Mouse (Mus musculus) retina, postnatal 7 days (tissue): ENCODE results near the gene Ccdc152.

ENCODE experiments used
- DNase-seq: peaks from one replicate; pipeline ENCODE4 v3.0.0-alpha.2; 2012; ENCODE audit warnings: low read depth, low spot score

The Ccdc152 gene

DNA sequence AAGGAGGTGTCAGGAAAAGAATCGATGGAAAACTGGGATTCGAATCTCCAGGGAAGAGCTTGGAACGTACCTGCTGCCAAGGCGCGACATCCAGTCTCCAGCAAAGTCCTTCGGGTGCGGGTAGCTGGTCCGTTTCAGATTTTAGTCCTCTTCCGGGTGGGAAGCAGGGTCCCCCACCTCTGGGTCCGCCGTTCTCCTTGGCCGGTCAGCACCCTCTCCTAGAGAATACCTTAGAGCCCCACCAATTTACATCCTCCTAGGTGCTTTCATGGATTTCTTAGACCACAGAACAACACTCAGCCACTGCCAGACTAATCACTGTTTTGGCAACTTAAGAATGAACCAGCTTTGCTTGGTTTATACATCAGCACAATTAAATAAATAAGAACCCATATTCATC lies at the start of gene Ccdc152:
Ccdc152 (minus strand) TSS at position 101 of the 400 bp plus-strand sequence.
- no peak for DNase-seq

DNA sequence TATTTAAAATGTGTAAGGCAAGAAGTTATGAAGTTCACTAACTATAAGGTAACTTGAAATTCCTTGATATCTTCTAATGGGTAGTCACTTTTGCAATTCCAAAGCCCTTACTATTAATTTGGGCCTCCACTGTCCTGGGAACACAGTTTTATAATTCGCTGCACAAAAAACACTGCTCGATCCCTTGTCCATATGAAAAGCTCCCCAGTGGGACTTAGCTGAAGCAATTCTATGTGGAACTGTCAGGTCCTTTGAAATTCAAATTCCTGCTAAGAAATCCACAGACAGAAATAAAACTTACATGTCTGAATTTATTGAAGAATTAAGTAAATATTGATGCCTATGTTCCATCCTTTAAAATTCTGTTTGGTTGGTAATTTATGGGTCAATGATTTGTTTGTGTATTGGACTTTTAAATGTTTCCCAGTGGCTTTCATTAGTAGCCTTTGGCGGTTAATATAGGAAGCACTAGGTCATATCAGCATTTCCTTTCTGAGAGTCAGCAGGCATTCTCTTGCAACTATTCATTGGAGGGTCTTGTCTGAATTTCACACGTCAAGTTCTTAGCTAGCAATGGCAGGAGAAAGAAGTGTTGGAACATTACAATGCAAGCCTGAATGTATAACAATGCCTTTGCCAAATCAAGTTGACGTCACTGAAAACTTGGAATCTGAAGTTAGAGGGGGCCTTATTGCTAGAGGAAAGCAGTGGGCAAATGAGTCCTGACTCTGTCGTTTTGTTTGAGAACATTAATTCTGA lies 46.2 kb upstream of the Ccdc152 start:
- no peak for DNase-seq

DNA sequence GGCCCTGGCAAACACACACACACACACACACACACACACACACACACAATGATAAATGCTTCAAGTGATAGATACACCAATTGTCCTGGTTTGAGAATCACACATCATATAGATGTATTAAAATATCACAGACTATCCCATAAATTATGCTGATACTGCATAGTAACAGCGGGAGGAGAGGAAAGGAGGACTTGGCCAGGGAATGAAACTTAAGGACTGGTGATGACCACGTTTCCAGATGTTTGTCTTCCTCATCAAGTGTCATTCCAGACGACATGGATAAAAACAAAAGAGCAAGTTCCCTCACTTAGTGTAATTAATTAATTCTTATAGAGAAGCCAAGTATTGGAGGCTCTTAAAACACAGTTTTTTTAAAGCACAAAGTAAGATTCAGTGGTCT lies 43.4 kb upstream of the Ccdc152 start:
- no peak for DNase-seq

DNA sequence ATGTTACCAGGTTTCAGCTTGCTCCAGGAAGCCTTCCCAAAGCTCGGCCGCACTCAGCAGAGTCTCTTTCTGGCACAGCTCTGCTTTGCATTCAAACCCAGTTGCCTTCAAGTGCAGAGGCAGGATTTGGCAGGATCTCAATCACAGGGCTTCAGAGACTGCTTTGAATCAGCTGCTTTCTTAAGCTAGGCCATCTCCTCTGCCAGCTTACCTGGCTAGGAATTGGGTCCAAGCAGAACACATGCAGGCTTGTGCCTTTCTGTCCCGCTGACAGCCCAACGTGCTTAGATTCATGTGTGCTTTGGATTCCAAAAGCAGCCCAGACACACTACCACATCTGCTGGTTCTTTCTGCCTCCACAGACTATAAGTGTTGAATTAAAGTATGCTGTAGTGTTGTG lies 41.2 kb upstream of the Ccdc152 start:
- DNase-seq, result no peak

DNA sequence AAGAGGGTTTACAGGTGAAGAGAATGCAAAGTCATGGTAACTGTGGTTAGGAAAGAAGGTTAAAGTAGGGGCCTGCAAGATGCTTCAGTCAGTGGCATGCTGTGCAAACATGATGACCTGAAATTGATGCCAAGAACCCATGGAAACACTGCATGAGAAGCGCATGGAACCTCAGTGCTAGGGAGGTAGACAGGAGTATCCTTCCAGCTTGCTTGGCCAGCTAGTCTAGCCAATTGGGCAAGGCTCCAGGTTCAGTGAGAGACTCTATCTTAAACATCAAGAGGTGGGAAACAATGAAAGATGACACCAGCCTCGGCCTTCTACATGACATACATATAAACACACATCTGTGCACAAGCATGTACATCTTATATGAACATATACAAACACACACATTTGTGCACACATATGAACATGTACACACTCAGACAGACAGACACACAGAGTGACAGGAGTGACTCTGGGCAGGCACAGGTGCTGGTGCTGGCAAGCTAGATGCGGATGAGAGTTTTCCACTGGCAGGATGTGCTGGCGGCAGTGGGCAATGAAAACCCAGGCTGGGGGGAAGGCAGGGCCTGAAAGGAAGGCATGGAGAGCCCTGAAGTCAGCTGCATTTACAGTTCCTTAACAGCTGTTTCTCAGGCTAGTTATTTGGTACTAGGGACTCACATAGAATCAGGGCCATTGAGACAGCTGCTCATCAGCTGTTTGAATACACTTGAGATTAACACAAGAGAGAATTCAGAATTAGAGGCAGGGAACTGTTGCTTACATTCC lies 38.7 kb upstream of the Ccdc152 start:
- no peak for DNase-seq

DNA sequence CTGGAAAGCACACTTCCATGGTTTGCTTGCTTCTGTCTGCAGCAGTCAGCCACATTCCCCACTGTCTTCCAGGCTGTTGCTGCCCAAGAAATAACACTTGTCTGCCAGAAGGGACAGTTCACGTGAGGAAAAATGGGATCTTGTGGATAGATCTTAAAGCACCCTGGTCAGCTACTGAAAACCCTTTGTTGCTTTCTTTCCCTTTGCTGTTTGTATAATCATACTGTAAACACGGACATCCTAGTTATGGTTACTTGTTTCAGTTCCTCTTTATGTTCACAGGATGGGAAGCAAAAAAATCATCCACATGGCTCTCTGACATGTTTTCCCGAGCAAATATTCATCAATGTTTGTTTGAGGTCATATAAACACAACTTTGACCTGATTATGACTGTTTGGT lies 36.5 kb upstream of the Ccdc152 start:
- DNase-seq, result no peak

DNA sequence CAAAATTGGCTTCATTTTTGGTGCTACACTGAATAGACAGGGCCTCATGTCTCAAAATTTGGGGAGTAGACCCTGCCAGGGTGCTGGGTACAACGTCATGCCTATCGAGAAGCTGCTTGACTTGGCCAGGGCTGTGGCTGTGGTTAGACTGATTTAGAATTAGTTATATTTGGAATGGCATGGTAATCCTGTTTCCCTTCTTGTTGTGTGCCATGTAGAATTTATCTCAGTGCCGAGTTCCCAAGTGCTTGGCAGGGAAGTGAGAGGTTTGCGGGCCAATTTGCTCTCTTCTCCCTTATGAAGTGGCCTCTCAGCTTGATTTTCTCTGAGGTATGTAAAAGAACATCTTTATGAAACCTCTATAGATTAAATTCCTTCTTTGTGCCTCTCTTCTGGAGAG lies 29.2 kb upstream of the Ccdc152 start:
- DNase-seq, result no peak

DNA sequence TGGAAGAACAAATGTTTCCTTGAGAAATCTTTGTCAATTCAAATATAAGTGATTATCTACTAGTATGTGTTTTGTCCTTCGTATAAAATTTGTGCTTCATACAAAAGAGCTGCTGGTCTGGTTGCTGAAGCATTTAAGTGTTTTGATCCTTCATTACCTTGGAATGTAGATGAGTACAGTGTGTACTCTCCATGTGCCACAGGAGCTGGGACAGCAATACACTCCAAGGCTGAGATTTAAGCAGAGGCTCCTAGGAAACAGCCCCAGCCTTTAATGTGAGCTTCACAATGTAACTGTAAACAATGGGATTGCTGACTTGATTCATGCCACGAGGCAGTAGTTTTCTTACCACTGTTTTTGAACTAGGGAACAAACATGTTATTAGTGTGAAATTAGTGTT lies 28.5 kb upstream of the Ccdc152 start:
- no peak for DNase-seq

DNA sequence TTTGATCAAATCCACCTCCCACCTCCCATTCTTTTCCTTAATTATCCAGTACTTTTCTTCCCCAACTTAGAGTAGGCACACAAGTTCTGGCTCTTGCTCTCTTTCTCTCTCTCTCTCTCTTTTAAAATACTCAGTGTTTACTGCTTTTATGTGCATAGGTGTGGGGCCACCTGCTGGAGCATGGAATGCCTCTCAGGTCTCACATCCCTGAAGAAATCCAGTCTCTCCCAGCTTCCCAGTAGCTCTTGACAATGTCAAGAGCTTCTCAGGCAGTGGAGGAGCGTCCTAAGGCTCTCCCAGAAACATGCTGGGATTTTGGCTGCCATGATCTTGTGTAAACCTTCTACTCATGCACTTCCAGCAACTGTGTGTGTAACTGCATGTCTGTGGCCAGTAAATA lies 27.0 kb upstream of the Ccdc152 start:
- no peak for DNase-seq

DNA sequence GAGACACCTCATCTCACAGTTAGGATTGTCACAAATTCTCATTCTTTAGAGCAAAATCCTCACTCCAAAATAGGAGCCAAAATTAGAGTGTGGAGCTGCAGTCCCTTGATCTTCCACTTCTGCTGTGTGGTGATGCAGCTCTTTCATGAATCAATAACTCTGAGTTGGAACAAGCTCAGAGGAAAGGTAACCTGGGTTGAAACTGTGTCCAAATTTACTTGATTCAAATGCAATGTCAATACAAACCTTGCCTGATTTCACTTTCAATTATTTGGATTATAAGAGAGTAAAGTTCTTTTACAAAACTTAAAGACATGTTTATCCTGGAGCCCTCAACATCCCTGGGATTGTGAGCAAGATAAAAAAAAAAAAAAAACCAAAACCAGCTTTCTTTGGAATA lies 19.7 kb upstream of the Ccdc152 start:
- DNase-seq, result no peak

DNA sequence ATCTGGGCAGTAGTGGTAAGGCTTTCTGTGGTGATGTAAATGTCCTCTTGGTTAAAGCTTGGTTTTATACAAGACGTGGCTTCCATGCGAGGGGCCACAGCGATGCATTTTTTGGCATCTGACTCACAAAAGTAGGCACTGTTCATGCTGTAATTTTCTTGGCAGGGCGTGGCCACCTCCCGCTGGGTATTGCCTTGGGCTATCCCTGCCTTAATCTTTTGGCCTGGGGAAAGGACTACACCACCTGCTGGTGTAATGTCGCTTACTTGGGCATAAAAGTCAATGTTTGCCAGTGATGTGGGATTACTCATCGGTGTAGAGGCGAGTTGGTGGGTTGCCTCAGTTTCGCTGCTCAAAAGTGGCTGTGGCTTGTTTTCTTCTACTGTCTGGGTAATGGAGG lies 16.6 kb upstream of the Ccdc152 start:
- no peak for DNase-seq

DNA sequence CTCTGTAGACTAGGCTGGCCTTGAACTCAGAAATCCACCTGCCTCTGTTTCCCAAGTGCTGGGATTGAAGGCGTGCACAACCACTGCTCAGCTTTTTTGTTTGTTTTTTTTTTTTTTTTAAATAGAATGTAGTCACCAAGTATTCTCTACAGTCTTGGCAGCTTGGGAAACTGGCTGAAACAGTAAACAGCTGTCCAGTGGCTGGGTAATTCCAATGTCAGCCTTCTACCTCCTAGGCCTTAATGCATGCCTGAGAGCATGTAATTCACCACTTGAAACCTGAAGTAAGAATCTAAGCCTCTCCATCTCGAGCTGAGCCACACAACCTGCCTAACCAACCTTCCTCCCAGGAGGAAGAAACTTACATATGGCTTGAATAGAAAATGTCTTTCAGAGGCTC lies 13.3 kb upstream of the Ccdc152 start:
- no peak for DNase-seq

DNA sequence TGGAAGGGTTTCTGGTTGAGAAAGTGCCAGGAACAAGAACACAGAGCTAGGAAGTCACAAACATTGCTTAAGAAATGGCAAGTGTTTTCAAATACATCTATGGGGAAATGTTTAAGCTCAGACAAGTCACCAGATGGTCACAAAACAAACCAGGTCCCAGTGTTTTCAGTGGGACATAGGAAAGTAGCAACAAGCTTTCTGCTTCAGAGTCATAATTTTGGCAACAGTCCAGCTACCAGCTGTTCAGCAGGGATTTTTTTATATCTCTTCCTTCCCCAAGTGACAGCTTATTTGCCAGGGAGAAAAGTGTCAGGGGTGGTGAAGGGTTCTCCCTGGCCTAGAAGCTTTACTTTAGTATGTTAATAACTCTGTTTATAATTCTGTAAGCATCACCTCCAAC lies 9.6 kb upstream of the Ccdc152 start:
- no peak for DNase-seq

DNA sequence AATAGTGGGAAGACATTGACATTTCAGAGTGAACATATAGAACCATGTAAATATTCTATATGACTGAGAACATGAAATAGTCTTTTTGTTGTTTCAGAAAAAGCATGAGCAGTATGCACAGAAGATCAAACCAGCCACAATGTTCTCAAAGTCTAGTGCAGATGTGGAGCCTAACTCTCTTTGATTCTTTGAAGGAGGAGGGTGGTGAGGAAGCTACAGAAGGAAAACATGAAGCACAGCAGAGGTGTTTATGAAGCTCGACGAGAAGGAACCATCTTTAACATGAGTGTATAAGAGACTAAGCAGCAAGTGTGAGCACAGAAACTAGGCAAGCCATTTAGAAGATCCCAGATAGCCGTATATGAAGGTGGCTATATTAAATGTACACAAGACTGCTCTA lies 6.5 kb upstream of the Ccdc152 start:
- DNase-seq, result no peak

DNA sequence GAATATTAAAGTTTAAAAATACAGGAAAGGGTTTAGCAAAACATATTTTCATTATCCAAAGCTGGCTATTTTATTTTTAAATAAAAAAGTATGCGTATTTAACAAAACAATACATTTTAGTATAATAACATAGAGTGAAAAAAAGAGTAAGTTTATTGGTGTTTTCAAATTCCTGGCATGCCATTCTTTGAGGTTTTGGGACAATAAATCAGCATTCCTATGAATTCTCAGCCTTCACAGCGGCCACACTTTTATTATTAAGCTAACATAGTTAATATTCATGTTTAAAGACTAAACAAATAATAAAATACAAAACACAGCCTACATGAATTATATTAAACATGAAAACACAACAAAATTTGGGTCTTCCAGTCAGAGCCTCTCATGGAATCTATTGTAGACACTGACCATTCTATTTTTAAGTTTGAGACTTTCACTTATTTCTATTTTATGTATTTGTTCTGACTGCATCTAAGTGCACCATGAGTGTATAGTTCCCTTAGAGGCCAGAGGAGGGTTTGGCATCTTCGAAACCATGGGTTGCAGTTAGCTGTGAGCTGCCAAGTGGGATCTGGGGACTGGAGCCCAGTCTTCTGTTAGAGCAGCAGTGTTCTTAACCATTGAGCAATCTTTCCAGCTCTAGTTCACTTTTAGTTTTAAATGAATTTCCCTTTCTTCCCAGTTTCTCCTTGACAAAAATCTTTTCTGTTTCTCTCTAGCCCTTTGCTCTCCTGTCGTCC lies 2.8 kb downstream of the Ccdc152 start:
- no peak for DNase-seq

DNA sequence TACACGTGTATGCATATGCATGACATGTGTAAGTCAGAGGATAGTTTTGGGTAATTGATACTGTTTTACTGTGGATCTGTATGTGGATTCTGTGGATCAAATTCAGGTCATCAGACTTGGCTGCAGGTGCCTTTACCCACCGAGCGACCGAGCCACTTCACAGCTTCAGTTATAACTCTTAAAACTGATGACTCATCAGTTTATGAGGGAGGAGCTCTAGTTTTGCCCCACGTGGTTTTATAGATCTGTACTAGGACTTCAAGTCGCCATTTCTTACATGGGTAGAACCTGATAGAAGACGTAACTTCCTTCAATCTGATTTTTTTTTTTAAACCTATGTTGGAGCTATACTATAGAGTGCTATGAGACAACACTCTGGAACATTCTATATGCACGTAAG lies 5.7 kb downstream of the Ccdc152 start:
- no peak for DNase-seq

DNA sequence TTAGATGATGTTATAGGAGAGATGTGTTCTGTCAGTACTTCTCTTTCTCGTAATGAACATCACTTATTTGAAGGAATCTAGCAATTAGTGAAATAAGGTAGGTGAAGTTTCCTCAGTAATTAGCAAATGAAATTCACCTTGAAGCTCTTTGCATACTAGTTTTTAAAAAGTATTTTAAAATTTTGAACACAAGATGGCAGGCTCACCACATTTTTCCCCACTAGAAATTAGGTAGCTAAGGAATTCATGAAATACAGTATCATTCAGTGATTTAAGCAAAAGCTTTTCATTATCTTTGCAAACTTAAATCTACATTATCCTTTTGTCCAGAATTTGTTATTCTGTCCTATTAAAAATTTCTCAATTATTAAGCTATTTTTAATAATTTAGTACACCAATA lies 7.3 kb downstream of the Ccdc152 start:
- no peak for DNase-seq

DNA sequence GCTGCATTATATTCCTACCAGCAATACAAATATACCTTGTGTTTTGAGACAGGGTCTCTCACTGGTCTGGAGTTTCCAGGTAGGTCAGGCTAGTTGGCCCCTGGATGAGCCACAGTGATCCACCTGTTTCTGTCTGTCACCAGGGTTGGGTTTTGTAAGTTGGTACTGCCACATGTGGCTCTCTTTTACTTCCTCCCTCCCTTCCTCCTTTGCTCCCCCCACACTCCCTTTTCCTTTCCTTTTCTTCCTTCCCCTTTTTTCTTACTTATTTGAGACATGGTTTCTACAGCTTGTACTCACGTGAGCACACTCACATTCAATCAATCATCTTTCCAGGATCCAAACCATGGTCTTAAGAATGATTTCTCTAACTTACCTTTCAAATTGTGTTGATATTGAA lies 9.8 kb downstream of the Ccdc152 start:
- DNase-seq, result no peak

DNA sequence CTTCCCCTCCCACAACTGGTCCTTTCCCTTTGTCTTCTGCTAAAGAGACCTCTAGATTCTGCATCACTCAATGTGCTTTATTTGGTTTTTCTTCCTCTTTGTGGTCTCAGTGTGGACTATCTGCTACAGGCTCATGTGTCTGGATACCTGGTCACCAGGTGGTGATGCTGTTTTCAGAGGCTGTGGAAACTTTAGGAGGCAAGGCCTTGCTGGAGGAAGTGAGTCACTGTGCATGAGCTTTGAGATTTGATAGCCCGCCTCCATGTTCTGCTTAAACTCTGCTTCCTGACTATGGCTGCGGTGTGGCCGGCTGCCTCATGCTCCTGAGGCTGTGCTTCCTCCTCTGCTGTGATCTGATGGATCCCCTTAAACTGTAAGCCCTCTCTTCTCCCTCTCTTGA lies 12.9 kb downstream of the Ccdc152 start:
- no peak for DNase-seq

DNA sequence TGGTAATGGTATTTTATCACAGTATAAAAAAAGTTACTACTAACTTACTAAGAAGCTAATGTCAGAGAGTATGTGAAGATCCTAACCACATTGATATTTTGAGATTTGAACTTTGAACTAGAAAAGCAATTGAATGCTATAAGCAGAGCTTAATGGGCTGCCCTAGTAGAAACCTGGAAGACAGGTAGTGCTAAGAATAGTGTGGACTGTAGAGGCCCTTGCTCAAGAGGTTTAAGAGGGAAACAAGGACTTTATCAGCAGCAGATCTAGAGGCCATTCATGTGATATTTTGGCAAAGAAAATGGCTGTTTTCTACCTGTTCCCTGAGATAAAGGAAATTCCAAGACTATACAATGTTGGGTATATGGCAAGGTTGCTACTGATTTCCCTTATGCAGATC lies 17.3 kb downstream of the Ccdc152 start:
- no peak for DNase-seq

DNA sequence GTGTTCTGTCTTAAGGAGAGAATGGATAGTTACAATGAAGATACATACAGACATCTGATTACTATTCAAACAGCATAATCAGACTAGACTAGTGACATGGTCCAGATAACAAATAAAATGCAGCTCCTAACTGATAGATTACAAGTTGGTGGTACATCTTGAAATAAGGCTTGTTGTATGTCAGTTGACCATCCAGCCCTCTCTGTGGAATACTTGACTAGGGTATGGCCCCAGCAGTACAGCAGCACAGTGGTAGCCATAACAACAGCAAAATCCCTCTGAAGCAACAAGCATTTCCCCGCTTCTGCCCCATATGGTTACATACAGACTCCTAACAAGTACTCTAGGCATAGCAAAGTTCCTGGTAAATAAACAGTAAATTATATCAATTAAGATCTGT lies 21.6 kb downstream of the Ccdc152 start:
- no peak for DNase-seq

DNA sequence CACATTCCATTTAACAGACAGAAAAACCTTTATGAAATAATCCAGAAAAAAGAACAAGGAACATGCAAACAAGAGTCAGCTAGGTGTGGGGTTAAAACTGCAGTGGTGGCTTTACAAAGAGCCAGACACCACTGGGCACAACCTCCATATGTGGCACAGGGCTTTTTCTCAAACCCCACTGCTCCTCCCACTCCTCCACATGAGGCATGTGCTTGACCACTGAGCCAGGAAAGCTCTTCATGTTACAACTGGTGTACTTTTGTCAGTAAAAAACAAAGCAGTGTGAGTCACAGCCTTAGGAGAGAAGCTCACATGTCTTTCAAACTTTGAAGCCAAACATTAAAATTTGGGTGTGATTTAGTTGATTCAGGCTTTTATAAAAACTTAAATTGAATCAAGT lies 22.1 kb downstream of the Ccdc152 start:
- DNase-seq, result no peak

DNA sequence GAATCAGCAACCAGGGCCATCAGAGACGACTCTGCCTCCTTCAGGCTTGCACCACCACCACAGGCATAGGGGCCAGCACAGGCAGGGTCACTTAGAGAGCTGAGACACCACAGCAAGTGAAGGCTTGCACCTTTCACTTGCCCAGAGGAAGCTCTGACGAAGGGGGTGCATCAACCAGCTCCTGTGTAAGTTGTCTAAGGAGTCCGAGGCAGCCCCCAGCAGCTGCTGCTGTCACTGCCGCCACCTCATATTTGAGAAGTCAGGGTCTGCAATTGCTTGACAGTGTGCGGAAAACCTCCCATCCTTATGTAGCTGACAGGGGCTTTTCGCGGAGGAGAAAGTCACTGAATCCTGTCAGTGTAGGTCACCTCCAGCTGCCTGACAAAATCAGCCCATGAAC lies 24.1 kb downstream of the Ccdc152 start:
- no peak for DNase-seq
